In genomic region chr4:155368684-155369083, GRCm38 (mm10) we compare ENCODE assay signal across 8 mouse cellular contexts. TPM values are rescaled to one million over a fixed set of nuclear protein-coding genes. Genes with fewer than 3 reads are reported as not detected.
A peak's percentile ranks its signal among the peaks of the same experiment; 100 is the strongest.
DNase-seq lines count a peak whose midpoint lies in the region; ATAC-seq lines count a peak whose summit lies in the region.

No protein-coding gene starts in this region.

- no peak overlapping the region for H3K9ac ChIP-seq in intestine, embryonic 14.5 days (ENCODE audit: low read length)
- no peak overlapping the region for H3K9ac ChIP-seq in intestine, embryonic 16.5 days (ENCODE audit: low read depth, low read length)
- no peak overlapping the region for H3K9ac ChIP-seq in embryonic facial prominence, embryonic 11.5 days (replicated peaks; ENCODE audit: low read length)

- no peak overlapping the region for H3K4me3 ChIP-seq in intestine, embryonic 14.5 days (ENCODE audit: low read depth, low read length)
- H3K4me3 ChIP-seq in intestine, embryonic 16.5 days (ENCODE audit: low read length): no peak overlapping the region
- no peak overlapping the region for H3K4me3 ChIP-seq in embryonic facial prominence, embryonic 11.5 days (ENCODE audit: low read depth, low read length)

- intact Hi-C loops in left cerebral cortex, postnatal 4 days (cut with DNase I): no loop called here

- H3K4me2 ChIP-seq in intestine, embryonic 14.5 days (ENCODE audit: low read length): no peak overlapping the region
- H3K4me2 ChIP-seq in intestine, embryonic 16.5 days (ENCODE audit: low read depth, low read length): no peak overlapping the region
- no peak overlapping the region for H3K4me2 ChIP-seq in embryonic facial prominence, embryonic 11.5 days (ENCODE audit: low read depth, low read length)

- H3K36me3 ChIP-seq in intestine, embryonic 14.5 days (ENCODE audit: control insufficient read depth, insufficient read depth, low read length): no peaks in the 10 kb centered on the region
- H3K36me3 ChIP-seq in intestine, embryonic 16.5 days (ENCODE audit: control insufficient read depth, insufficient read depth, low read length): no peaks in the 10 kb centered on the region
- H3K36me3 ChIP-seq in embryonic facial prominence, embryonic 11.5 days (replicated peaks; ENCODE audit: control insufficient read depth, insufficient read depth, low read depth, low read length): no peaks in the 10 kb centered on the region

- H3K9me3 ChIP-seq in intestine, embryonic 14.5 days (ENCODE audit: control insufficient read depth, low read length): no peaks in the 10 kb centered on the region
- H3K9me3 ChIP-seq in intestine, embryonic 16.5 days (ENCODE audit: control insufficient read depth, low read length): no peaks in the 10 kb centered on the region
- no peaks in the 10 kb centered on the region for H3K9me3 ChIP-seq in embryonic facial prominence, embryonic 11.5 days (replicated peaks; ENCODE audit: control insufficient read depth, low read length)

- ATAC-seq in intestine, embryonic 14.5 days (replicated peaks; ENCODE audit: low FRiP score, low TSS enrichment, low read depth): no peak
- ATAC-seq in intestine, embryonic 16.5 days: no peak
- ATAC-seq in embryonic facial prominence, embryonic 11.5 days (replicated peaks; ENCODE audit: insufficient number of reproducible peaks, low FRiP score, low TSS enrichment, low read depth): 0 out of 2 replicates have a peak, but pooled peaks have one; percentile 17

- peak; percentile 81 for DNase-seq in intestine, embryonic 14.5 days (ENCODE audit: low spot score)
- peak; percentile 83 for DNase-seq in adrenal gland, postnatal 25 days
- DNase-seq in embryonic facial prominence, embryonic 11.5 days (ENCODE audit: low spot score): peak; percentile 68
- peak; percentile 82 for DNase-seq in heart, postnatal 4 days
- DNase-seq in left cerebral cortex, postnatal 4 days: peak; percentile 80
- peak; percentile 81 for DNase-seq in ovary, postnatal 36 days (ENCODE audit: low spot score)
- peak; percentile 89 for DNase-seq in thymus, postnatal 14 days

- no peaks in the 10 kb centered on the region for H3K27me3 ChIP-seq in intestine, embryonic 14.5 days (replicated peaks; ENCODE audit: control insufficient read depth, insufficient read depth, low read length)
- no peaks in the 10 kb centered on the region for H3K27me3 ChIP-seq in intestine, embryonic 16.5 days (replicated peaks; ENCODE audit: control insufficient read depth, insufficient read depth, low read length)
- no peaks in the 10 kb centered on the region for H3K27me3 ChIP-seq in embryonic facial prominence, embryonic 11.5 days (ENCODE audit: control insufficient read depth, insufficient read depth, low read length)

- H3K4me1 ChIP-seq in intestine, embryonic 14.5 days (replicated peaks; ENCODE audit: control insufficient read depth, insufficient read depth, low read length): no peaks in the 10 kb centered on the region
- peaks cover 14% of the 10 kb centered on the region for H3K4me1 ChIP-seq in intestine, embryonic 16.5 days (ENCODE audit: control insufficient read depth, insufficient read depth, low read length)
- H3K4me1 ChIP-seq in embryonic facial prominence, embryonic 11.5 days (ENCODE audit: control insufficient read depth, insufficient read depth, low read length): no peaks in the 10 kb centered on the region

- no peak overlapping the region for H3K27ac ChIP-seq in intestine, embryonic 14.5 days (ENCODE audit: low read depth)
- H3K27ac ChIP-seq in intestine, embryonic 16.5 days (ENCODE audit: low read length): no peak overlapping the region
- H3K27ac ChIP-seq in embryonic facial prominence, embryonic 11.5 days (replicated peaks; ENCODE audit: low read depth, low read length): no peak overlapping the region

- WGBS in intestine, embryonic 14.5 days: 31% methylated on average over 12 of the region's 12 CpGs
- WGBS in intestine, embryonic 16.5 days: 35% methylated on average over 12 of the region's 12 CpGs
- 26% methylated on average over 12 of the region's 12 CpGs for WGBS in embryonic facial prominence, embryonic 11.5 days

RNA-seq across cellular contexts. Expression of gene Prkcz, which starts 7.5 kb away (rescaled TPM):
- polyA plus RNA-seq in intestine, embryonic 14.5 days (2014; fragmentation: Nextera tagmentation; extraction: Ambion mirVana): 21.9 and 24.1 TPM in 2 replicates
- polyA plus RNA-seq in intestine, embryonic 16.5 days (2015; fragmentation: Nextera tagmentation; extraction: Ambion mirVana): 32.8 and 38.7 TPM in 2 replicates
- 2.5 and 6.3 TPM in 2 replicates for total RNA-seq in adrenal gland, postnatal 25 days (2021)
- polyA plus RNA-seq in embryonic facial prominence, embryonic 11.5 days (2014; fragmentation: Nextera tagmentation; extraction: Ambion mirVana): 8.1 and 12.9 TPM in 2 replicates
- 1 to 10 TPM; 2.0 to 2.1 TPM for total RNA-seq in heart, postnatal 4 days (2021)
- 100 to 1,000 TPM; 131 to 136 TPM for total RNA-seq in left cerebral cortex, postnatal 4 days (2021)

RNA-seq across cellular contexts. Expression of gene Gabrd, which starts 29.2 kb away (rescaled TPM):
- polyA plus RNA-seq in intestine, embryonic 14.5 days (2014; fragmentation: Nextera tagmentation; extraction: Ambion mirVana): 0.18 TPM in 1 of 2 replicates, not detected in the other
- 0.11 and 0.15 TPM in 2 replicates for polyA plus RNA-seq in intestine, embryonic 16.5 days (2015; fragmentation: Nextera tagmentation; extraction: Ambion mirVana)
- total RNA-seq in adrenal gland, postnatal 25 days (2021): not detected in 2 replicates
- not detected in 2 replicates for polyA plus RNA-seq in embryonic facial prominence, embryonic 11.5 days (2014; fragmentation: Nextera tagmentation; extraction: Ambion mirVana)
- total RNA-seq in heart, postnatal 4 days (2021): not detected
- total RNA-seq in left cerebral cortex, postnatal 4 days (2021): 1 to 10 TPM; 7.3 to 7.7 TPM

RNA-seq across cellular contexts. Expression of gene Cfap74, which starts 40.3 kb away (rescaled TPM):
- polyA plus RNA-seq in intestine, embryonic 14.5 days (2014; fragmentation: Nextera tagmentation; extraction: Ambion mirVana): 1.8 and 3.0 TPM in 2 replicates
- 1.4 and 1.5 TPM in 2 replicates for polyA plus RNA-seq in intestine, embryonic 16.5 days (2015; fragmentation: Nextera tagmentation; extraction: Ambion mirVana)
- total RNA-seq in adrenal gland, postnatal 25 days (2021): 0.71 and 1.5 TPM in 2 replicates
- polyA plus RNA-seq in embryonic facial prominence, embryonic 11.5 days (2014; fragmentation: Nextera tagmentation; extraction: Ambion mirVana): 4.8 and 5.6 TPM in 2 replicates
- total RNA-seq in heart, postnatal 4 days (2021): under 1 TPM; 0.25 to 0.33 TPM
- 1 to 10 TPM; 6.4 to 6.6 TPM for total RNA-seq in left cerebral cortex, postnatal 4 days (2021)

Comparison
In these comparisons a context has a peak if more than half of its experiments do, and no peak if none do; other contexts are left out.
1. RNA of gene Prkcz, which starts 7.5 kb away (total RNA-seq): 131 to 136 TPM in left cerebral cortex, postnatal 4 days; 2.5 to 6.3 TPM in adrenal gland, postnatal 25 days and 2.0 to 2.1 TPM in heart, postnatal 4 days; every median in the first group is over 10 times any median in the second.
2. Peak in every context shown above with its lines, with median percentiles within 50 percentile points of each other: DNase-seq.